Mouse (Mus musculus) hindbrain, embryonic 14.5 days (tissue): ENCODE measurements around the gene Fggy. TPM values are rescaled to one million over a fixed set of nuclear protein-coding genes. Genes with fewer than 3 reads are reported as not detected.

Experiments used
- ATAC-seq: fragments of 200-750 bp; cut with Nextera tagmentation; 2 replicates; pipeline ENCODE4 v1.8.0; 2017; ENCODE audit warnings: moderate number of reproducible peaks, mild to moderate bottlenecking, moderate TSS enrichment, moderate library complexity; ENCODE audit not compliant: low FRiP score
- DNase-seq: peaks from one replicate; pipeline ENCODE4 v3.0.0-alpha.2; 2015; ENCODE audit warnings: low spot score
- H3K27ac ChIP-seq: fragments of 300-500 bp; sonication (generic); 2 replicates; pipeline ENCODE4 v1.5.1; 2014; ENCODE audit warnings: mild to moderate bottlenecking, moderate library complexity
- H3K27me3 ChIP-seq: fragments of 300-500 bp; sonication (generic); 2 replicates; pipeline ENCODE4 v1.6.1; 2014; ENCODE audit warnings: mild to moderate bottlenecking, low read length, mixed read lengths; ENCODE audit not compliant: control insufficient read depth, insufficient read depth
- H3K36me3 ChIP-seq: fragments of 300-500 bp; sonication (generic); replicated peaks from 2 replicates; pipeline ENCODE4 v1.6.1; 2014; ENCODE audit not compliant: control insufficient read depth, insufficient read depth
- H3K4me1 ChIP-seq: fragments of 300-500 bp; sonication (generic); replicated peaks from 2 replicates; pipeline ENCODE4 v1.6.1; 2014; ENCODE audit warnings: antibody characterized with exemption, low read length, mixed read lengths; ENCODE audit not compliant: control insufficient read depth, insufficient read depth
- H3K4me2 ChIP-seq: fragments of 300-500 bp; sonication (generic); replicated peaks from 2 replicates; pipeline ENCODE4 v1.6.1; 2014; ENCODE audit warnings: mild to moderate bottlenecking, moderate library complexity
- H3K4me3 ChIP-seq: fragments of 300-500 bp; sonication (generic); replicated peaks from 2 replicates; pipeline ENCODE4 v1.5.1; 2014; ENCODE audit warnings: mild to moderate bottlenecking, low read length
- H3K9ac ChIP-seq: fragments of 300-500 bp; sonication (generic); 2 replicates; pipeline ENCODE4 v1.6.1; 2014
- H3K9me3 ChIP-seq: fragments of 300-500 bp; sonication (generic); 2 replicates; pipeline ENCODE4 v1.6.1; 2016; ENCODE audit warnings: low read length; ENCODE audit not compliant: control insufficient read depth
- WGBS: fragments of 180-500 bp; shearing (Covaris S2); extraction: QIAGEN DNeasy Blood & Tissue Kit; methylation state at CpG from one replicate; pipeline ENCODE4 v1.1.7; 2014; 5-methylcytosine and 5-hydroxymethylcytosine counted together
- polyA plus RNA-seq: library from polyadenylated mRNA; unstranded; fragments of >200 nt; fragmentation: Nextera tagmentation; extraction: Ambion mirVana; gene quantifications from 2 replicates; pipeline ENCODE4 v1.2.1, GENCODE M21; 2014

The Fggy gene
- polyA plus RNA-seq, 1 experiment from 2014 or later, result 7.6 TPM

DNA sequence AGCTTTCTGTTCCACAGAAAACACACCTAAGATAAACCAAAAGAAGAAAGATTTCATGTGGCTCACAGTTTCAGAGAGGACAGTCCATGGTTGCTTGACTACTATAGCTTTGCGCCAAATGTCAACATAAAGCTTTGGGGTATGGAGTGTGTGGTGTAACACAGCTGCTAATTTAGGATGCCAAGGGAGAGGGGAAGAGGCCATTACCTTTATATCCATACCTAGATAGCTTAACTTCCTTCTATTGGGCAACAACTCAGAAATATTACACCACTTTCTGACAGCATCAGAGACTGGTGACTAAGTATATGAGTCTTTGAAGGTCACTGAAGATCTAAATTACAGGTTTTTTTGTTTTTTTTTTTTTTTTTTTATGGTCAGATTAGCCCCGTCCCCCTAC lies 169.1 kb downstream of the Fggy start:
- no peak for ATAC-seq
- Histone ChIP-seq H3K9me3 (no peaks in the 10 kb centered on the region), H3K27me3 (no peaks in the 10 kb centered on the region), H3K4me1 (0 out of 2 replicates have a peak, but pooled peaks cover 8% of the 10 kb centered on the region), H3K4me2 (no peak overlapping the region), H3K9ac (no peak overlapping the region), H3K36me3 (no peaks in the 10 kb centered on the region), H3K27ac (no peak overlapping the region), H3K4me3 (no peak overlapping the region)
- 92% methylated on average over 2 of the region's 2 CpGs for WGBS
- DNase-seq, result no peak

DNA sequence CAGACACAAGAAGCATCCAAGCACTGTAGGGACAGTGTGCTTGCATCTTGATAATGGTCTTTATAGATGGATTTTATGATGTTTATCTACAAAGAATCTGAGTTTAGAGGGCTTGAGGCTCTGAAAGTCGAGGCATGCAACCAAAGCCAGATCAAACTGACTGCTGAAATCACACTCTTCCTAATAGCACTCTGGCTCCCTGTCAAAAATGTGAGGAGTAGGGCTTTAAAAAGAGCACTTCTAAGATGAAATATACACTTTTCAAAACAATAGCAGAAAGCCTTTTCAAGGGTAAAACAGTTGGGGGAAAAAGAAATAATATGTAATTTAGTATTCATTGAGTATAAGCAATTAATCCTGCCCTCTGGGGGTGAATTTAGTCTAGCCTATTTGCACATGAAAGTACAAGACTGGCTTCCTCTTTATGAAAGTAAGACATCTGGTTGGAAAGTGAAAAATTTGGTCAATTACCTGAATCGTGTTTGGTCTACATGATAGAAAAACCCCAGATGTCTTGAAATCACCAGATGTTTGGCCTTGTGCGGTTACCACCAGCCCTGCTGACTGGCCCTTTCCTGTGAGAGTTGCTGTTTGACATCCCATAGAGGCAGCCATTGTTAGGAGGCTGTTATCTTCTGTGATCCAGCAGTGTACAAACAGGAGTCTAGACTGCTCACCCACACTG lies 172.0 kb downstream of the Fggy start:
- ATAC-seq (no peak), DNase-seq (no peak)
- H3K27ac ChIP-seq, result no peak overlapping the region
- H3K36me3 ChIP-seq, result no peaks in the 10 kb centered on the region
- no peak overlapping the region for H3K9ac ChIP-seq
- H3K4me2 ChIP-seq, result no peak overlapping the region
- 44% methylated on average over 3 of the region's 3 CpGs for WGBS
- no peak overlapping the region for H3K4me3 ChIP-seq
- peaks cover 19% of the 10 kb centered on the region for H3K4me1 ChIP-seq
- no peaks in the 10 kb centered on the region for H3K27me3 ChIP-seq
- no peaks in the 10 kb centered on the region for H3K9me3 ChIP-seq

DNA sequence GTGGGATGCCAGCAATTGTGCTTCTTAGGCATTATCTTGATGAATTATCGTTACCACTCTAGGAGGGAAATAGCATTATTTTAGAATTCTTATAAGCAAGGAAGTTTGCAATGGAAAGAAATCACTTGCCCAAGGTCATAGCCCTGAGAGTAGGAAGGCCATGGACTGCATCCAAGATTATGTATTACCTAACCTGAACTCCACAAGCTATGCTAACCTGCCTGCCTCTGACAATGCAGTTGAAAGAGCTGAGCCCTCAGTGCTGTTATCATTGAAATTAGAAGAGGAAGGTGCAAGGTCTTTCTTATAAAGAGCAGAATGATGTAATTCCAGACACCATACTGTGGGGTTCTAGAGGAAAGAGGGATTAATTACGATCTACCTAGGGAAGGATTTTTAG lies 173.8 kb downstream of the Fggy start:
- H3K4me3 ChIP-seq, result no peak overlapping the region
- WGBS, result 88% methylated on average over 2 of the region's 2 CpGs
- H3K4me2 ChIP-seq, result no peak overlapping the region

DNA sequence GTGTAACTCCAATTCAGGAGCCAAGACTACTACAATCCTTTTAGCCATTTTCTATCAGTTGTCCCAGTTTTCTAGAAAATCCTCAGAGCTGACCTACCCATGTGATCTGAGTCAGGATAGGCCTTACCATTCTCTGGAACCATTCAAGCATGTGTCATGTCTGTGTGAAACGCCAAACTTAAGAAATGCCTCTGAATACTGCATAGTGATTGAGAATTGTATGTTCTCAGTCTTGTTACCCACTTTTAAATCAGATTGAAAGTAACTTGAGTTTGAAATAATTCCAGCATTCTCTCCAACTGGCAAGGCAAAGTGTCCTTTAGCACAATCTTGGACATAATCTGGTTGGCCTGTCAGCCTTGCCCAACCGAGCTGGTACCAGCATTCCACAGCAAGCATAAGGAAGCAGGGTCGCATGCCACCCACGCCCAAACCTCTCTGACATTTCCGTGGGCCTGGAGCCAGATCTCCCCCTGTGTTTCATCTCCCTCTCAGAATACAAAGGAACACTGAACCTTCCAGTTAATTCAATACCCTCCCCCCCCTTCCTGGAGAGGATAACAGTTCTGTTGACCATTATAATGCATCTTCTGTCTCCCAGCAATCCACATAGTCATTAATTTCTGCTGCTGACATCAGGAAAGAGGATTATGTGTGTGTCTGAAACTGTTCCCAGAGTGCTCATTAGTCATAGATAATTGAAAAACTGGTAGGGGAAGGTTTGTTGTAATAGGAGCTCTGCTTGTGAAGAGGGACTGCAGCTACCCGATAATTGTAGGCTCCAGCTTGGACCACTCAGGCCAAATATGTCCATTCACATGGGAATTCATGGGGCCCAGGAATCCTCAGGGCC lies 176.3 kb downstream of the Fggy start:
- Histone ChIP-seq H3K27ac (peak overlapping the region; percentile 55), H3K36me3 (no peaks in the 10 kb centered on the region), H3K4me1 (peaks cover 20% of the 10 kb centered on the region), H3K4me3 (no peak overlapping the region), H3K9ac (no peak overlapping the region), H3K27me3 (no peaks in the 10 kb centered on the region), H3K9me3 (no peaks in the 10 kb centered on the region), H3K4me2 (no peak overlapping the region)
- ATAC-seq (peak; percentile 82), DNase-seq (peak; percentile 36)
- WGBS, result 20% methylated on average over 6 of the region's 6 CpGs

More for the DNA sequence above, 173.8 kb downstream of the Fggy start:
- no peaks in the 10 kb centered on the region for H3K36me3 ChIP-seq
- no peak for ATAC-seq
- DNase-seq, result no peak
- no peaks in the 10 kb centered on the region for H3K27me3 ChIP-seq
- no peaks in the 10 kb centered on the region for H3K9me3 ChIP-seq
- H3K27ac ChIP-seq, result no peak overlapping the region
- H3K4me1 ChIP-seq, result peaks cover 20% of the 10 kb centered on the region
- H3K9ac ChIP-seq, result no peak overlapping the region

DNA sequence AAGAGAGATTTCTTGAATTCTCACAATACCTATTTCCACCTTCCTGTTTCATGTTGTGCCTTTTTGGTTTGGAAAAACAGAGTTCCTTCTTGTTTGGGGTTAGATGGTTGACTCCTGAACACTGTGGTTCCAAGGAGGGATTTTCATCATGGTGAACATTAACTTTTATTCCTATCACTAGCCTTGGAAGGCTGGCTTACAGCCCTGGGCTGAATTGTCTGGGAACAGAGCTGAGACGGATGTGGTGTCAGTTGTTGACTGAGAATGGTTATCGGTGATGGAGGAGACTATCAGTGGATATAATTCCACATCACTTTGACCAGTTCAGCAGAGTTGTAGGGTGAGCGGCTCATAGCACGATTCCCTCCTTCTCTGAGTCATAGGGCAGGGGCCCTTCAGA lies 178.7 kb downstream of the Fggy start:
- WGBS, result 83% methylated on average over 4 of the region's 4 CpGs
- Histone ChIP-seq H3K4me2 (no peak overlapping the region), H3K27ac (no peak overlapping the region), H3K36me3 (no peaks in the 10 kb centered on the region), H3K27me3 (no peaks in the 10 kb centered on the region), H3K9ac (no peak overlapping the region), H3K9me3 (no peaks in the 10 kb centered on the region), H3K4me1 (peaks cover 12% of the 10 kb centered on the region), H3K4me3 (no peak overlapping the region)
- DNase-seq (no peak), ATAC-seq (no peak)

DNA sequence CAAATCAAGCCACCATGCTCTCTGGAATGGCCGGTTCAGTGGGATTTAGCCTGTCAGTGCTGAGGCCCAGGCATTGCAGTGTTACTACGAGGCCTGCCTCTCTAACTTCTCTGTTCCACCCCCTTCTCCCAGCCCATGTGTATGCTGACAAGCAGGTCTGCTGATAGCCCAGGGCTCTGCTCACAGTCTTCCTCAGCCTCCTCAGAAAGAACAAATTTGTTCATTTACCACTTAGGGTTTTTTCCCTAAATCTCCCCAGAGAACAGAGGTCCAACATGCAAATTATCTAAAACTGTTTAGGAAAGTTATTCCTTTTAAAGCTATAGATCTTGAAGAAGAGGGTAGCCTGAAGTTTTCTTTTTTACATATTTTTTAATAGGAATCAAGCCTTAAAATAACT lies 179.4 kb downstream of the Fggy start:
- DNase-seq (no peak), ATAC-seq (no peak)
- Histone ChIP-seq H3K27ac (no peak overlapping the region), H3K27me3 (no peaks in the 10 kb centered on the region), H3K36me3 (no peaks in the 10 kb centered on the region), H3K9me3 (no peaks in the 10 kb centered on the region), H3K9ac (no peak overlapping the region), H3K4me3 (no peak overlapping the region), H3K4me2 (no peak overlapping the region), H3K4me1 (peaks cover 12% of the 10 kb centered on the region)
- 76% methylated on average over 2 of the region's 2 CpGs for WGBS

DNA sequence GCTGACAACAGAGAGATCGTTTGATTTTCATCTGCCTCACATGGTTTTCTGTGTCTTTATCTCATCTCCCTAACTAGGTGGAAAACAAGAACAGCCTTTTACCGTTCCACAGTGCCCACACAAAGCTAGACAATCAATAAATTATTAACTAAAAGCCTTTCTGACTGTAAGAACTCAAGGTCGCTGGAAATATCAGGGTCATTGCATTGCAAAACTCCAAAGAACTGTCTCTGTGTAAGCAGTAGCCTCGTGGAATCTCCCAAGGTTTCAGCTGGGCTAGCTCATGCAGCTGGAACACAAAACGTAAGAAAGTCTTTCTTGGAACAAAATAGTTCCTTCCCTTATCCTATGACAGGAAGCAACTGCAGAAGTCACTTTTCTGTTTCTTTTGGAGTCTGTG lies 180.9 kb downstream of the Fggy start:
- WGBS, result 28% methylated on average over 5 of the region's 5 CpGs
- ATAC-seq, result no peak

DNA sequence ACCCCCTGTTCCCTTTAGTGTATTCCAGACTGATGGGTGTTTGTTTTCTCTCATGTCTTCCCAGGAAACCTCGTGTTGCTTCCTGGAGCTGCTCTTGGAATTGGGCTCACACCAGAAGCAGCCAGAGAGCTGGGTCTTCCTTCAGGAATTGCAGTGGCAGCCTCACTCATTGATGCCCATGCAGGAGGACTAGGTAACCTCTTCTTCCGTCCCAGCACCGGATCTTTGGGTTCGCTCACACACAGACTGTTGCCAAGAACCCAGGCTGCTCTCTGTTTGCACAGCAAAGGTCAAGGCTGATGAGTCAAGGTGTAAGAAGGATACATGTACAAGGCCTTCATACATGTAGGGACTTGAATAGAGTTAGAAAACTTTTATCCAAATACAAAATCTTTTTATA lies 181.4 kb downstream of the Fggy start:
- no peaks in the 10 kb centered on the region for H3K27me3 ChIP-seq
- no peak for ATAC-seq
- no peaks in the 10 kb centered on the region for H3K9me3 ChIP-seq
- no peak overlapping the region for H3K4me2 ChIP-seq
- no peak overlapping the region for H3K27ac ChIP-seq
- no peak overlapping the region for H3K4me3 ChIP-seq
- no peaks in the 10 kb centered on the region for H3K36me3 ChIP-seq
- no peak for DNase-seq
- H3K4me1 ChIP-seq, result peaks cover 6% of the 10 kb centered on the region
- 58% methylated on average over 4 of the region's 4 CpGs for WGBS
- H3K9ac ChIP-seq, result no peak overlapping the region

More for the DNA sequence above, 180.9 kb downstream of the Fggy start:
- DNase-seq, result no peak
- no peaks in the 10 kb centered on the region for H3K36me3 ChIP-seq
- no peak overlapping the region for H3K9ac ChIP-seq
- H3K9me3 ChIP-seq, result no peaks in the 10 kb centered on the region
- no peak overlapping the region for H3K4me2 ChIP-seq
- H3K4me1 ChIP-seq, result peaks cover 11% of the 10 kb centered on the region
- H3K27ac ChIP-seq, result no peak overlapping the region
- H3K27me3 ChIP-seq, result no peaks in the 10 kb centered on the region
- no peak overlapping the region for H3K4me3 ChIP-seq

DNA sequence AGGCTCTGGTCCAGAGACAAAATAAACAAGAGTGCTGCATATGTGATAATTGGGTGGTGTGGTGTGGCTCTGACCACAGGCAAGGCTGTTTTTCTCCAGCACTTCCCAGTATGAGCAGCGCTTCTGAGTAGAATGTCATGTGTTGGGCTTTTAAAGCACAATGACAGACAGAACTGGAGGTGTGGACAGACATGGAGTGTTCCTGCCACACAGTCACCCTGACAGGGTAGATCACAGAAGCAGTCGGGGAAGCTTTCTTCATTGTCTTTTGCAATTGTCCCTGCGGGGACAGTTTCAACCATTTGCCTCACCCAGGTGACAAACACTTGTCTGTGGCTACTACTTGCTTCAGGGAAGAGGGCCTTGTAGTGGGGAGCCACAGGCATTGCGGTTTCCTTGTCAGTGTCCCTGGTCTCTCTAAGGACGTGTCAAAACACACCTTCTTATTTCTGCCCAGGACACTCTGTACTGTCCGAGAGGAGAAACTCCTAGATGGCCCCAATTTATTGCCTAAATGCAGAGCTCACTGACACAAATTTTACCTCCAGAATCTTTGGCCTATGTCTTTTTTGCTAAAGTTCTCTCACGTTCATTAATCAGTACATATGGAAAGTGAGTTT lies 183.9 kb downstream of the Fggy start:
- Histone ChIP-seq H3K4me2 (no peak overlapping the region), H3K9me3 (no peaks in the 10 kb centered on the region), H3K36me3 (no peaks in the 10 kb centered on the region), H3K27ac (no peak overlapping the region), H3K4me3 (no peak overlapping the region), H3K9ac (no peak overlapping the region), H3K27me3 (no peaks in the 10 kb centered on the region), H3K4me1 (no peaks in the 10 kb centered on the region)
- DNase-seq (no peak), ATAC-seq (no peak)
- WGBS, result 79% methylated on average over 7 of the region's 7 CpGs
